Mouse (Mus musculus) brain, embryonic 14.5 days (tissue): ENCODE measurements at regions not wholly inside any gene's neighbourhood (a gene's known extent, or its start where the extent isn't known, plus 50 kb on each side); places are given as distances from the start of the nearest gene placed in this dataset.

Experiments used
- DNase-seq: peaks from one replicate; pipeline ENCODE4 v3.0.0-alpha.2; 2011; ENCODE audit warnings: low read depth
- CTCF ChIP-seq: fragments of 200-500 bp; IDR thresholded peaks from 2 replicates; pipeline ENCODE4 v1.5.1; 2012; ENCODE audit warnings: inconsistent platforms, mild to moderate bottlenecking, moderate library complexity, borderline replicate concordance; ENCODE audit not compliant: insufficient read depth, insufficient read length; ENCODE audit errors: extremely low read depth
- POLR2A ChIP-seq: fragments of 200-500 bp; IDR thresholded peaks from 2 replicates; pipeline ENCODE4 v1.6.1; 2012; ENCODE audit warnings: mild to moderate bottlenecking, inconsistent platforms, borderline replicate concordance; ENCODE audit not compliant: poor library complexity, insufficient read depth, insufficient read length, severe bottlenecking; ENCODE audit errors: extremely low read depth

GRCm38 (mm10) chr6:11494427-11494826 lies 412.9 kb downstream of the Ndufa4 start:
- DNase-seq: no peak
- TF ChIP-seq POLR2A (no peak), CTCF (no peak)

DNA sequence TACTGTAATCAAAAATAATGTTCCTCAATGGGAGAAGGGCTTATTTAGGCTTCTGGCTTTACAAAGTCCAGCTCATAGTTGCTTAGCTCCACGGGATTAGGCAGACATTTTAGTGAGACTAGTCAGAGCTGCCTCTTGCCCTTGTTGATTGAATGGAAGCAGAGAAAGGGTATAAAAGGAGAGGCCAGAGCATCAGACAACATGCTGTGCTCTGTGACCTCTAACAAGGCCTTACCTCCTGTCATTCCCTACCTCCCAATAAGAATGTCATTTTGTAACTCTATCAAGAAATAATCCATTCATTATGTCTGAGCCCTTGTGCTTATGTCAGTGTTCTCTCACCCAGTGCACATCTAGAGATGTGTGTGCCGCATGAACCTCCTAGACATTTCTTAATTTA lies 430.3 kb downstream of the Ndufa4 start:
- TF ChIP-seq POLR2A (no peak), CTCF (no peak)
- peak; percentile 6 for DNase-seq
